Mouse (Mus musculus) c-Kit-positive CD71-positive TER-119-negative erythroid progenitor cells, embryonic 14.5 days (primary cell): ENCODE data around the gene Wnt7b.

Experiments
- DNase-seq: peaks from one replicate; pipeline ENCODE4 v3.0.0-alpha.2; 2013; ENCODE audit warnings: low read depth

Wnt7b gene

GRCm38 (mm10) chr15:85569995-85570734 is 12.1 kb downstream of the Wnt7b start:
- no peak for DNase-seq

- no peak for DNase-seq
These were observed 13.0 kb downstream of the Wnt7b start for GRCm38 (mm10) chr15:85569167-85569797.

DNA sequence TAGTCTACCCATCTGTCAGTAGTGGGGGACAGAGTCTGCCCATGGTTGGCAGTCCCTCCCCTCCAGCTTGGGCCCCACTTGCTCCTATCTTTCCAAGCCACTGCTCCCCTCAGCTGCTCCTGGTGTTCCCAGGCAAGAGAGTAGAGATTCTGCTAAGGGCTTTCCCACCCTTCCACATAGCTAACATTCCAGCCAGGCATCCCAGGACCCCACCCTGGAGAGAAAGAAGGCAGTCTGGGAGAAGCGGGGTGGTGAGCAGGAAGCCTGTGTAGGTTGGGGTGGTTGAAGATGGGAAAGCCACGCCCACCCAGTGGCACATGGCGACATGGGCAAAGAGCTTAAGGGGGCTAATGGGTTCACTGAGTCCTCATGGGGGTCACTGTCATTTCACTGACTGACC is 13.9 kb downstream of the Wnt7b start:
- no peak for DNase-seq

GRCm38 (mm10) chr15:85564966-85565365 is 17.3 kb downstream of the Wnt7b start:
- DNase-seq: no peak

DNA sequence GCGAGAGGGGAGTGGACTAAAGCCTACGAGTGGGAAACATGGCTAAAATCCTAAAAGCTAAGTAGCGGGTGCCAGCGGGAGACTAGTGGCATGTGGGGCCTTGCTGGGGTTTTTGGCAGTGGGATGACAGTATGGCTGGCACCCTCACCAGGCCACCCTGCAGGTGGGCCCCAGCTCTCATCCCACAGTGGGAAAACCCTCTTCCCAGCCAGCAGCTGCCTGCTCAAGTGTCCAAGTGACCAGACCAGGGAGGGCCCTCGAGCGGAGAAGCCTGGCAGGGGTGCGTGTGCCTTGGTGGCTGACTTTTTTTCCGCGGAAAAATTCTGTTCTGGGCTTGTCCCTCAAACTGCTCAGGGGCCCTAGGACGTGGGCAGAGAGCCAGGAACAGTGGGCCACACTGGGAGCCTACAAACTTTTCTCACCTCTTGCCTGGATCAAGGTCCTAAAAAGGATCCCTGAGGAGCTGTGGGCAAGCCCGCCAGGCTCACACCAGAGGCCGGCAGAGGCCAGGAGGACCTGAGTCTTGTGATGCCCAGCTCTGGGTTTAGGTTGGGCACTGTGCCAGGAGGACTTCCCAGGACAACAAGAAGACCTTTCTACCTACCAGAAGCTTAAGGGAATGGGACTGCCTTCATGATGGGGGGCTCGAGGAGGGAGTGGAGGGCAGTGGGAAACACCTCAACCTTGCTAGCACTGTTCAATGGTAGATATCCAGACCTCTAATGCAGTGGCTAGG is 18.1 kb downstream of the Wnt7b start:
- no peak for DNase-seq

DNA sequence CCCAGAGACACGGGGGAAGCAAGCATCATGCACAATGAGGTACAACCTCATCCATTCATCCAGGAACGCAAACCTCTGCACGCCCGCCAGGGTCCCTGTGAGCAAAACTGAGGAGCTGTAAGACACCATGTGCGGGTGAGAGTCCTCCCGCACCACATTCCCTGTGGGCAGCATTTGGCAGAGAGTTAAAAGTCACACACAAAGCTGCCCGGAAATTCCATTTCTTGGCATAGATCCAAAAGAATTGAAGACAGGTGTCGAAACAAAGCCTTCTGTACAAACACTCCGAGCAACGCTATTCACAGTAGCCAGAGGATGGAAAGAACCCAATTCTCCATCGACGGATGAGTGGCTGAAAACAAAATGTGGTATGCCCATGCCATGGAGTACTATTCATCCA is 20.3 kb downstream of the Wnt7b start:
- no peak for DNase-seq

- no peak for DNase-seq
These were observed 21.4 kb downstream of the Wnt7b start for GRCm38 (mm10) chr15:85560830-85561229.

DNA sequence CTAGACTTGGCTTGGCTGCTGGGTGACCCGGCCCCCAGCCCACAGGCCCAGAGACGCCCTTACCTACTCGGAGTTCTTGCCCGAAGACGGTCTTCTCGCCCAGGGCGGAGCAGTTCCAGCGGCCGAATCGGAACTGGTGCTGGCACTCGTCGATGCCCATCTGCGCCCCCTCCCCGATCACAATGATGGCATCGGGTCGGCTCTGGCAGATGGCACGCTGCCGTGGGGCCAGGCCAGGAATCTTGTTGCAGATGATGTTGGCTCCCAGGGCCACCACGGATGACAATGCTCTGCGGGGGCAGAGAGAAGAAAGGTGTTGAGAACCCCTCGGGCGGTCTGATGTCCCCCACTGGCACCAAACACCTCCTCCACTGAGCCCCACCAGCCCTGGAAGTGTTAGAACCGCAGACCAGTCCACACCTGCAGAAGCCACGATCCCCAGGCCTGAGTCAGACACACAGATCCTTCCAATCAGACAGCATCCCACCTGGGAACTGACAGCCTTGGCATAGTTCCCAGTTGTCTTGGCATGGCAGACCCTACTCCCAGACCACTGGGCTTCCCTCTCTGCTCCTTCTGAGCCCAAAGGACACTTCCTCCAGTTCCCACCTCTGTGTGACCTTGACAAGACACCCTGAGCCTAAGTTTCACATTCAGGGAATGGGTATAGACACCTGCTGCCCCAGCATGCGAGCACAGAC is 23.3 kb downstream of the Wnt7b start:
- DNase-seq: no peak

DNA sequence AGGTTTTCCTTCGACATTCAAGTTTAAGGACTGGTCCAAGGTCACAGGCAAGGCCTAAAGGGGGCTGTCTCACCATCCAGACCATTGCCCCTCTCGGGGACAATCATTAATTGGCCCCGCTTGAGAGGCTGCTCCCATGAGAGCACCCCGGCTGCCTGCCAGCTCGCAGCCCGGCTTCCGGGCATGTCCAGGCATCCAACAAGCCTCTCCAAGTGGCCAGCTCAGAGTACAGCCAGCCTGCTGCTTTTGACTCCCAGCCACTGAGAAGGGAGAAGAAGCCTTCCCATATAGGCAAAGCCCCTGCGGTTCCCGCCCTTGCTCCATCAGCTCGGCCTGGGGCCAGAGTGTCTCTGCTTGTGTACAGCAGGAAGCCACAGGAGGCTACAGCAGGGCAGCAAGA is 26.5 kb downstream of the Wnt7b start:
- DNase-seq: no peak

GRCm38 (mm10) chr15:85553421-85553820 is 28.9 kb downstream of the Wnt7b start:
- no peak for DNase-seq

DNA sequence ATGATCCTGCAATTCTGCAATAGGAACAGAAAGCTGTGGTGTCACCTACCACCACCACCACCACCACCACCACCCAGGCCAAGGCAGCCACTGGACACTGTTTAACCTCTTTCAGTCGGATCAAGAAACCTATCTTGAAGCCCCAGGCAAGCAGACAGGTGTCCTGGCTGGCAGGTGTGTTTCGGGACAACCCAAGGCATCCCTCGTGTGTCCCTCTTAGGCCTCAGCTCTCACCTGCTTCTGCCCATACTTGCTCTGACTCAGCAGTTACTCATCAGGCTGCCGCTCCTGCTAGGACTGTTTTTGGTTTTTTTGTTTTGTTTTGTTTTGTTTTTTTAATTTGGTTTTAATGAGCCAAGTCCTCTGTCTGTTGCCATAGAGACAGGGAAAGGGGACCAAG is 35.8 kb downstream of the Wnt7b start:
- no peak for DNase-seq

DNA sequence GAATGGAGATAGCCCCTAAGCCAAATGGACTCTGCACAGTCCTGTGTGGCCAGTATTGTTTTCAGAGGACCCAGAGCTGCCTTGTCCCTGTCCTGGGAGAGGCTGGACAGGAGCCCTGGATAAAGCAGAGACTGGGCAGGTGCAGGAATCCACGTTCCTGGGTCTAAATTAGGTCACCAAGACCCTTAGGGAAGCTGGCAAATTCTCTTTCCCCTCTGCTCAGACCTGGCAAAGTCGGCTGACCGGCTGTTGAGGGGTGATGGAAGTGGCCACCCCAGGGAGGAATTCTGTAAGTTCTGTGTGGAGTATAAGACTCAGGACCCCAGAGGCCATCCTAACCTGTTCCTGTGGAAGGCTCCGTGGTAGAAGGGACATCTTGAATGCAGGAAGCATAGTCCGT is 36.9 kb downstream of the Wnt7b start:
- DNase-seq: no peak

DNA sequence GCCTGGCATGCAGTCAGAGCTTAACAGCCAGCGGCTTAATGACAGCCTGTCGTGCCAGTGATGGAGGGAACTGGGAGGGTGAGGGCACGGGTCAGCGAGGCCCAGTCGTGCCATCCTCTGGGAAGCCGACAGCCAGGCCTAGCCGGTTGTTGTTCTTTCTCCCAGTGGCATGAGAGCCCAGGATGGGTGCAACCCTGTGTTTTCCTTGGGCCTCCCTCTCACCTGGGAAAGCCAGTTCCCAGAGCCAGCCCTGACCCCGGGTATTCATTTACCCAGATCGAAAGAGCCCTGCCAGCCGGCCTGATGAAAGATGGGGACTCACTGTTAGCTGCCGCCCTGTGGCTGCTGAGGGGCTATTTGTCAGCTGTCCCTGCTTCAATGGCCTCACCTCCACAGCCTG is 44.1 kb downstream of the Wnt7b start:
- no peak for DNase-seq

- DNase-seq: no peak
These were observed 45.1 kb downstream of the Wnt7b start for GRCm38 (mm10) chr15:85537151-85537550.

DNA sequence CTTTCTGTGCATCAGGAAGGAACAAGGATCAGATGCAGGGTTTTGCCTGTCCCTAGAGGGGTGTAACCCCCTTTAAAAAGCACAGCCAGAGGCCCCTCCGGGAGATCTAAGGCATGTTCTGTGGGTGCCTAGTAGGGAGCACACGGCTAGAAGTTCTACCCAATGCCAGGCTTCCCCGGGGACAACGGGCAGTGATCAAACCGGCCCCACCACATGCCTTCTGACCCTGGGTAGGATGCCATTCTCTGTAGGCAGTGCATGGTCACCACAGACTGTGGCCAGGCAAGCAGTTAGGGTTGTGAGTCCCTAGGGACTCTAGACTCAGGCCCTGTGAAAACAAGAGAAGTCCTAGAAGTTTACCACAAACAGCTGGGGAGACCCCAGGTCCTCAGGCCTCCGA is 47.6 kb downstream of the Wnt7b start:
- no peak for DNase-seq

- no peak for DNase-seq
These were observed 48.1 kb downstream of the Wnt7b start for GRCm38 (mm10) chr15:85534215-85534614.

DNA sequence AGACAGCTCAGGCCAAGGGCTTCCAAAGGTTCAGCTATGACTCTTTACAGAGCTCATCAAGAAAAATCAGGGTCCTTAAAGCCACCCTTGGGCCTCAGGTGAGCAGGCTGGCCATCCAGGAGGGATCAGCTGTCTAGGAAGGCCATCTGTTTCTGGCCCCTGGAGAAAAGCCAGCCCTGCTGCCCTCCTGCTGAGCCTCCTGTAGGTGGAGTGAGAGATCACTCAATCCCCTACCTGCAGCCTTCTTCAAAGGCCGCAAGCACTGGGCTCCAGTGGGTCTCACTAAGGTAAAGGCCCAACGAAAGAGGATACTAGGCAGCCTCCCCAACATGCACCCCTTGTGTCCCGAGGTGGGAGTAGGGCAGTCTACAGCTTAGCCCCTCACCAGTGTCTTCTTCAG is 50.2 kb downstream of the Wnt7b start:
- no peak for DNase-seq

DNA sequence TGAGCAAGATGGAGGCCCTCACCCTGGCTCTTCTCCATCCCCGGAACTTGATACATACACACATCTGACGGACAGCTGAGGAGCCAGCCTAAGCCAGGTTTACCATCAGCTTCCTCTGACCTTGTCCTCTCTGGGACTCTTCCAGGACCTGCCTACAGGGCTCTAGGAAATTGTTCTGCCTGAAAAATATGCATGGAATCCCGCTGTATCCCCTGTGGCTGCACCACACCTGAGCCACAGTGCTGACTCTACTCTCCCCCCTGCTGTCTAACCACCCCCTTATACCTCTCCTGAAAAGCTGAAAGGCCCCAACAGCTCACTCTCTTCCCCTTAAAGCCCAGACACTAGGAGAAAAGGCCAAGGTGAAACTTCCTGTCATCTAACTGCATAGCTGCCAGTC is 52.4 kb downstream of the Wnt7b start:
- no peak for DNase-seq

GRCm38 (mm10) chr15:85524404-85524950 is 57.8 kb downstream of the Wnt7b start:
- no peak for DNase-seq

DNA sequence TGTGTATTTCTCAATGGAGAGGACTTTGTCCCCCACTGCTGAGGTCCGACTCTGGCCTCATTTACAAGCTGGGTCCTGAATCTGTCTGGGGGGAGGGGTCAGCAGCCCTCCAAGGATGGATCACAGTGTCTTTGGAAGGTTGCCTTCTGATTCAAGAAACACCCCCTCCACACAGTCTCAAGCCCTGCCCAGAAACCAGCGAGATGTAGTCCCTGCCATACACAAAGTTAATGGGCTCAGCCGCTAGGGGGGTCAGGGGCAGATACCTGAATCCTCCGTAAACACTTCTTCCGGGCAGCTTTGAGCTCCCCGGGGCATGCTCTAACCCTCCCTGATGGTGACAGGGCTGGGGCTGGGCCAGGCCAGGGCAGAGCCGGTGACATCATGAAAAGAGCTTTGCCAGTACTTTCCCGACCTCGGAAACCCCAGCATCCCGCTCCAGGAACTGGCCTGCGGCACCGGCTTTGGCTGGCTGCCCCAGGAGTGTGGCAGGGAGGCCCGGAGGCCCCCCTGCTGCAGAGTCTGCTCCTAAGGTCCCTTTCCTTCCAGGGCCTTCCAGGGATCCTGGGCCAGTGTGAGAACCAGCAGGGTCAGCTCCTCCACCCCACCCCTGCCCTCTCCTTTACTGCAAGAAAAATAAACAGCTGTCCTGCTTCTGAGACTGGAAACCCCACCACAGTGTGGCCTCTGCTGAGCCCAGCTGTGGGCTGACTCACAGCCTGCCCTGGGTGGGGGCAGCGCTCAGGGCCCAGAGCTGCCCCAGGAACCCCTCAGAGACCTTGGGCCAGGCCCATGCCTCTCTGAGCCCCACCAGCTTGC is 58.9 kb downstream of the Wnt7b start:
- no peak for DNase-seq

DNA sequence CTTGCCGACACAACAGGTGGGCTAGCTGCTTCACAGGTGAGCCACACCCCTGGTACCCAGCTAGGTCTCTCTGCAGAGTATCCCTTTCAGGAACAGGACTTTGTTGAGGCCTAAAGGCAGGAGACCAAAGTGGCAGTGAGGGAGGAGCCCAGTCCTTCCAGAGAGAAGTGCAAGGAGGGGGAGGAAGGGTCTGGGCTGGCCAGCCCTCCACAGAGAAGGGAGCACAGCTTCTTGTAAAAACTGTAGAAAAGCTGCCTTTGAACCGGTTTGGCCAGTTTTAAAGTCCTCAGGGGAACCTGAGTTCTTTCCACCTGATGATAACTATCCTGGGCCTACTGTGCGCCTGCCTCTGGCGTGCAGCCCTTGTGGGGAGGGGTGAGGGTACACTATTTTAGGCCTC is 62.8 kb downstream of the Wnt7b start:
- no peak for DNase-seq
